Mouse (Mus musculus): ENCODE data around the gene Cavin1.

GRCm38 (mm10) chr11:100924386-100924919, 46.2 kb downstream of the Cavin1 start:
- TF ChIP-seq HCFC1 (IDR thresholded peaks at IDR 0.05; ENCODE audit: low read depth, low read length) (no peak), CTCF (IDR thresholded peaks at IDR 0.05 in 2 of 3, conservative IDR thresholded peaks at IDR 0.05 in 1 of 3; ENCODE audit: control insufficient read depth in 1 of 3, insufficient read depth in 1 of 3, low read depth in 2 of 3, low read length in 3 of 3, poor library complexity in 1 of 3, severe bottlenecking in 1 of 3) (no peak)
